Mouse (Mus musculus): Measurements from ENCODE around the gene Zkscan5. TPM values are rescaled to one million over a fixed set of nuclear protein-coding genes. Genes with fewer than 3 reads are reported as not detected.
"Not testable (repeated sequence)": the region's sequence is repeated elsewhere in the genome, so short reads cannot be mapped to it uniquely, and the experiment has no call there.

Gene Zkscan5
- polyA plus RNA-seq, 1 experiment from 2014 or later = 3.6 TPM

DNA sequence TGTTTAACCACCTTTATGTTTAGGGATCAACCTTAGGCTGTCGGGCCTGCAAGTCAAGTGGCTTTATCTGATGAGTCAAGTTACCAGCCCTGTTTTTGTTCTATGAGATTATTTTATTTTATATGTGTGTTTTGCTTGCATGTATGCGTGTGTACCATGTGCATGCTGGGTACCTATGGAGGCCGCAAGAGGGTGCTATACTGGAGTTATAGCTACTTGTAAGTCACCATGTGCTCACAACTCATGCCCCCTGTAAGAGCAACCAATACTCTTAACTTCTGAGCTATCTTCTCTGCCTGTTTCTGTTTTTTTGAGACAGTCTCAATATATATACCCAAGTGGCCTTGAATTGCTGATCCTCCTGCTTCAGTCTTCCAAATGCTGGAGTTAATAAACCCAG, 9.1 kb downstream of the Zkscan5 start:
- H3K36me3 ChIP-seq (replicated peaks) = peaks cover 57% of the 10 kb centered on the region
- no peak overlapping the region for H3K9ac ChIP-seq
- ATAC-seq (ENCODE audit: insufficient read depth) = no peak
- H3K4me1 ChIP-seq (replicated peaks) = no peaks in the 10 kb centered on the region
- no peaks in the 10 kb centered on the region for H3K27me3 ChIP-seq
- 76% methylated on average over 3 of the region's 3 CpGs for WGBS (ENCODE audit: insufficient replicate concordance)
- H3K27ac ChIP-seq (replicated peaks) = no peak overlapping the region
- H3K4me2 ChIP-seq = no peak overlapping the region
- H3K9me3 ChIP-seq (replicated peaks) = no peaks in the 10 kb centered on the region
- H3K4me3 ChIP-seq (replicated peaks) = no peak overlapping the region

DNA sequence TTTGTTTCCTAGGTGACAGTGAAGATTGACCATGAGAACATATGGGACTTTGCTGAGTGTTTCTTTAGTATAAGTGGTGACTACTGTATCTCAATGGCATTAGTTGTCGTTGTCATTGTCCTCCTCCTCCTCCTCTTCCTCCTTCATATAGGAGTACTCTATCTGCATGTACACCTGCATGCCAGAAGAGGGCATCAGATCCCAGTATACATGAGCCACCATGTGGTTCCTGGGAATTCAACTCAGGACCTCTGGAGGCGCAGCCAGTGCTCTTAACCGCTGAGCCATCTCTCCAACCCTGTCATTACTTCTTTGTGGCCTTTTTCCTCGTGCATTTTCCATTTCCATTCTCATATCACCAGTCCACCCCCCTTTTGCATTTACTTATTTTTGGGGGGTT, 10.3 kb downstream of the Zkscan5 start:
- H3K27me3 ChIP-seq = no peaks in the 10 kb centered on the region
- H3K4me3 ChIP-seq (replicated peaks) = no peak overlapping the region
- H3K36me3 ChIP-seq (replicated peaks) = peaks cover 56% of the 10 kb centered on the region
- no peak overlapping the region for H3K27ac ChIP-seq (replicated peaks)
- WGBS (ENCODE audit: insufficient replicate concordance) = 61% methylated on average over 4 of the region's 4 CpGs
- H3K9ac ChIP-seq = no peak overlapping the region
- no peak for ATAC-seq (ENCODE audit: insufficient read depth)
- no peak overlapping the region for H3K4me2 ChIP-seq
- H3K4me1 ChIP-seq (replicated peaks) = no peaks in the 10 kb centered on the region
- H3K9me3 ChIP-seq (replicated peaks) = no peaks in the 10 kb centered on the region

DNA sequence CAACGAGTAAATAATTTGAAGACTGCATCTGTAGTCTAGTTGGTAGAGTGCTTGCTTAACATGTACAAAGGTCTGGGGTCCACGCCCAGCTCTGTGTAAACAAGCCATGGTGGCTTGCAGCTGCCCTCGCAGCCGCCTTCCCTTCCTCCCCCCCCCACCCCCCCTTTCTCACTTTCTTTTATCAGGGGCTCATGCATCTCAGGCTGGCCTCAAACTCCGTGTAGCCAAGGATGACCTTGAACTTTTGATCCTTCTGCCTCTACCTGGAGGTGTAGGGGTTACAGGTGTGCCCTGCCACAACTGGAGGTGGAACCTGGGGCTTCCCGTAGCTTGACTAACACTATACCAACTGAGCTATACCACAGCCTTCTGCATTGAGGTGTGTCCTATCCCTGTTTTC, 13.4 kb downstream of the Zkscan5 start:
- no peaks in the 10 kb centered on the region for H3K27me3 ChIP-seq
- H3K9me3 ChIP-seq (replicated peaks) = no peaks in the 10 kb centered on the region
- no peak for ATAC-seq (ENCODE audit: insufficient read depth)
- no peak overlapping the region for H3K4me3 ChIP-seq (replicated peaks)
- H3K27ac ChIP-seq (replicated peaks) = no peak overlapping the region
- H3K4me1 ChIP-seq (replicated peaks) = no peaks in the 10 kb centered on the region; the same call in 1 of the 2 replicates
- peaks cover 47% of the 10 kb centered on the region for H3K36me3 ChIP-seq (replicated peaks)
- WGBS (ENCODE audit: insufficient replicate concordance) = 63% methylated on average over 6 of the region's 6 CpGs
- no peak overlapping the region for H3K9ac ChIP-seq
- H3K4me2 ChIP-seq = no peak overlapping the region

DNA sequence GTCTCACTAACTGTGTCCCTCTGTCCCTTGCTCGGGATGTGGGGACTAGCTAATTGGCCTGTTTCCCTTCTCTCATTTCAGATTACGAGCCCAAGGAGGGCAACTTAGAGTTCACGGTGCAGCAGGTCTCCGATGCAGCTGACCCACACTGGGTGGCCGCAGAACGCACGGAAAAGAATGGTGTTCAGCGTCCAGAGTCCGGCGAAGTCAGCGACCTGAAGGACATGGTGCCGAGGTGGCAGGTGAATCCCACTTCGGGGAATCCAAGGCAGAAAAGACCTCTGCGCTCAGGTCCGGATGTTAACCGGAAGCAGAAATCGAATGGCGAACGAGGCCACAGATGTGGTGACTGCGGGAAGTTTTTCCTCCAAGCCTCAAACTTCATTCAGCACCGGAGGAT, 13.8 kb downstream of the Zkscan5 start:
- Histone ChIP-seq H3K4me3 (replicated peaks) (no peak overlapping the region), H3K9me3 (replicated peaks) (no peaks in the 10 kb centered on the region), H3K27ac (replicated peaks) (no peak overlapping the region), H3K27me3 (no peaks in the 10 kb centered on the region), H3K36me3 (replicated peaks) (peaks cover 46% of the 10 kb centered on the region), H3K4me2 (no peak overlapping the region), H3K9ac (no peak overlapping the region), H3K4me1 (replicated peaks) (no peaks in the 10 kb centered on the region; the same call in 1 of the 2 replicates)
- no peak for ATAC-seq (ENCODE audit: insufficient read depth)
- 87% methylated on average over 21 of the region's 21 CpGs for WGBS (ENCODE audit: insufficient replicate concordance)

DNA sequence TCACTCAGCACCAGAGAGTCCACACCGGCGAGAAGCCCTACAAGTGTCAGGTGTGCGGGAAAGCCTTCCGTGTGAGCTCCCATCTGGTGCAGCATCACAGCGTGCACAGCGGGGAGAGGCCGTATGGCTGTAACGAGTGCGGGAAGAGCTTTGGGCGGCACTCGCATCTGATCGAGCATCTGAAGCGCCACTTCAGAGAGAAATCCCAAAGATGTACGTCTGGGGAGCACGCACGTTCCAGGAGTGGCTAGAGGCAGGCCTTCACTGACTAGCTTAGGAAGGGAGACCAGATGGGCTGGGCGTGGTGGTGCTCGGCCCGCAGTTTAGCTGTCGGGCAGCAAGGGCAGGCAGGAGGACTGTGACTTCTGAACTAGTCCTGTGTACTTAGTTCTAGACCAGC, 14.3 kb downstream of the Zkscan5 start:
- peaks cover 42% of the 10 kb centered on the region for H3K36me3 ChIP-seq (replicated peaks)
- H3K9ac ChIP-seq = no peak overlapping the region

DNA sequence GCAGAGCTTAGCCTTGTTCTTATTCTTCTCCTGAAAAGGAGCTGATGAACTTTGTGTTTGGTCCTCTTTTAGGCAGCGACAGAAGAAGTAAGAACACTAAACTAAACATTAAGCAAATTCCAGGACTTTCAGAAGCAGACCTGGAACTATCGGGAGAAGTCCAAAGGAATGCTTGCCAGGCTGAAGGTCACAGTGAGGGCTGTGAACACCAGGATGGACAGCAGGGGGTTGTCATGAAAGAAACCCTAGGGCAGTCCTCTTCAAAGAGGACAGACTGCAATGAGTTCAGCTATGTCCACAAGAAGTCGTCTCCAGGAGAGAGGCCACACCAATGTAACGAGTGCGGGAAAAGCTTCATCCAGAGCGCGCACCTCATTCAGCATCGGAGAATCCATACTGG, 15.6 kb downstream of the Zkscan5 start:
- ATAC-seq (ENCODE audit: insufficient read depth) = no peak
- H3K9me3 ChIP-seq (replicated peaks) = no peaks in the 10 kb centered on the region
- 86% methylated on average over 8 of the region's 8 CpGs for WGBS (ENCODE audit: insufficient replicate concordance)
- H3K4me1 ChIP-seq (replicated peaks) = no peaks in the 10 kb centered on the region; the same call in 1 of the 2 replicates
- H3K36me3 ChIP-seq (replicated peaks) = peaks cover 37% of the 10 kb centered on the region
- no peak overlapping the region for H3K9ac ChIP-seq
- no peak overlapping the region for H3K4me3 ChIP-seq (replicated peaks)
- H3K27ac ChIP-seq (replicated peaks) = no peak overlapping the region
- no peaks in the 10 kb centered on the region for H3K27me3 ChIP-seq
- H3K4me2 ChIP-seq = no peak overlapping the region

More for the DNA sequence above, 14.3 kb downstream of the Zkscan5 start:
- 91% methylated on average over 20 of the region's 20 CpGs for WGBS (ENCODE audit: insufficient replicate concordance)
- ATAC-seq (ENCODE audit: insufficient read depth) = no peak
- no peaks in the 10 kb centered on the region for H3K27me3 ChIP-seq
- no peak overlapping the region for H3K4me3 ChIP-seq (replicated peaks)
- H3K27ac ChIP-seq (replicated peaks) = no peak overlapping the region
- no peak overlapping the region for H3K4me2 ChIP-seq
- H3K4me1 ChIP-seq (replicated peaks) = no peaks in the 10 kb centered on the region; the same call in 1 of the 2 replicates
- H3K9me3 ChIP-seq (replicated peaks) = no peaks in the 10 kb centered on the region

DNA sequence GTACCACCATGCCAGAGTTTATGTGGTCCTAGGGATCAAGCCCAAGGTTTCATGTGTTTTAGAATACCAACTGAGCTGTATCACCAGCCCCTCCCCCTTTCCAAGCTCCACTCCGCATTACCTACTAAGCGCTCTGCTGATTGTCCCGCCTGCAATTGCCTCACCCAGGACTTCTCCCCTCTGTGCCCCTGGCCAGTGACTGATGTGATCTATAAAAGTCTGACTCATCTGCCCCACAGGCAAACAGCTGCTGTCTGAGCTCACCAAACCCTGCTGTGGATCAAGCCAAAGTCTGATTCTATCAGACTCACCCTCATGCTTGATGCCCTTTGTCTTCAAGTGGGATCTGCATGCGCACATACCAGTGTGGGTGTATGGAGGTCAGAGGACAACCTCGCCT, 18.5 kb downstream of the Zkscan5 start:
- ATAC-seq (ENCODE audit: insufficient read depth) = peak; percentile 62
- Histone ChIP-seq H3K27ac (replicated peaks) (0 out of 2 replicates have a peak overlapping the region, but pooled peaks have one; percentile 5), H3K9ac (no peak overlapping the region), H3K4me3 (replicated peaks) (no peak overlapping the region), H3K4me2 (no peak overlapping the region), H3K36me3 (replicated peaks) (peaks cover 32% of the 10 kb centered on the region), H3K27me3 (no peaks in the 10 kb centered on the region), H3K9me3 (replicated peaks) (no peaks in the 10 kb centered on the region), H3K4me1 (replicated peaks) (no peaks in the 10 kb centered on the region; the same call in 1 of the 2 replicates)
- WGBS (ENCODE audit: insufficient replicate concordance) = 69% methylated on average over 5 of the region's 5 CpGs

DNA sequence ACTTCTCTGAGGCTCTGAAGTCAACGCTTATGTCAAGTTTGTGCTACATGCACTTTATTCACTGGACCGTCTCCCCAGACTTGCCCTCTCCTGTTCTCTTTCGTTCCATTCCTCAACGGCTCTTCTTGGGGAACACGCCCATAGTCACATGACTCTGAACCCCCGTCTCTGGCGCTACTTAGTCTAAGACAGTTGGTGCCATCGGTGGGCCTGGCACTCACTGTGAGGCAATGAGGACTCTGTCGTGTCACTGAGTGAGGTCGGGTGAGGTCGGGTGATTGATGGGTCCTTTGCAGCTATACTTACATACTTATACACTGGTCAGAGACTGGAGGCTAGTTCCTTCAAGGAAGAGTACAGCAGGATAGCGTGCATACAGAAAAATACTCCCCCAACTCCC, 19.0 kb downstream of the Zkscan5 start:
- Histone ChIP-seq H3K4me2 (no peak overlapping the region), H3K27ac (replicated peaks) (0 out of 2 replicates have a peak overlapping the region, but pooled peaks have one; percentile 5), H3K4me3 (replicated peaks) (no peak overlapping the region), H3K4me1 (replicated peaks) (no peaks in the 10 kb centered on the region; the same call in 1 of the 2 replicates), H3K27me3 (no peaks in the 10 kb centered on the region), H3K9ac (no peak overlapping the region), H3K36me3 (replicated peaks) (peaks cover 29% of the 10 kb centered on the region), H3K9me3 (replicated peaks) (no peaks in the 10 kb centered on the region)
- no peak for ATAC-seq (ENCODE audit: insufficient read depth)
- 73% methylated on average over 12 of the region's 12 CpGs for WGBS (ENCODE audit: insufficient replicate concordance)

DNA sequence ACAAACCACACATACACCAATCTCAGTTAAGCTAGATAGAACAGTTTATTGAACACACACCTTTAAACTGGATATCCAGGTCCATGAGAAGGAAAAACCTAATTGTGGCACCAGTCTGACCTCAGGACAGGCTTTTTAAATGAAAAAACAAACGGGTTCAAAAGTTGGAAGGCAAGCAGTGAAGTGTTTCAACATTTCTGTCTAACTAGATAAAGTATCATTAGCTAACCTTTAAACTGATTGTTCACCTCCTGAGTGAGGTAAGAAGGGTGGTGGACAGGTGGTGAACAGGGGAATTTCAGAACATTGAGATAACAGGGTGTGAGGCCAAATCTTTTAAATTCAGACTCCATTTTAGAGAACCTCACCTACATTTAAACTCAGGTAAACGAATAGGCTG, 22.1 kb downstream of the Zkscan5 start:
- ATAC-seq (ENCODE audit: insufficient read depth) = no peak
- Histone ChIP-seq H3K4me2 (no peak overlapping the region), H3K9me3 (replicated peaks) (no peaks in the 10 kb centered on the region), H3K4me1 (replicated peaks) (peaks cover 12% of the 10 kb centered on the region), H3K36me3 (replicated peaks) (peaks cover 3% of the 10 kb centered on the region), H3K9ac (no peak overlapping the region), H3K27me3 (no peaks in the 10 kb centered on the region), H3K27ac (replicated peaks) (no peak overlapping the region), H3K4me3 (replicated peaks) (no peak overlapping the region)
- WGBS (ENCODE audit: insufficient replicate concordance) = 37% methylated on average over 2 of the region's 2 CpGs

DNA sequence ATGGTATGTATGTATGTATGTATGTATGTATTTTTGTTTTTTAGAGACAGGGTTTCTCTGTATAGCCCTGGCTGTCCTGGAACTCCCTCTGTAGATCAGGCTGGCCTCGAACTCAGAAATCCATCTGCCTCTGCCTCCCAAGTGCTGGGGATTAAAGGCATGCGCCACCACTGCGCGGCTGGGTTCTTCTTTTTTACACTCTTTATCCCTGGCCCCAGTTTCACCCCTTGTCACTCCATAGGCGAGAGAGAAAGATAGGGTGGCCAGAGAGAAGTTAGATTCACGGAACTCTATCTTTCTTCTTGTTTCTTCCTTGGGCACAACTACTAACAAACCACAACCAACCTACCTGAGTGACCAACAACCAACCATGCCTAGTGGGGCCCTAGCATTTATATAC, 24.9 kb downstream of the Zkscan5 start:
- not testable (repeated sequence) for H3K9me3 ChIP-seq (replicated peaks); H3K9ac ChIP-seq; H3K4me2 ChIP-seq; ATAC-seq (ENCODE audit: insufficient read depth); H3K27ac ChIP-seq (replicated peaks); H3K4me3 ChIP-seq (replicated peaks); H3K27me3 ChIP-seq
- Histone ChIP-seq H3K4me1 (replicated peaks) (peaks cover 26% of the 10 kb centered on the region), H3K36me3 (replicated peaks) (peaks cover 11% of the 10 kb centered on the region)
- 75% methylated on average over 6 of the region's 6 CpGs for WGBS (ENCODE audit: insufficient replicate concordance)

DNA sequence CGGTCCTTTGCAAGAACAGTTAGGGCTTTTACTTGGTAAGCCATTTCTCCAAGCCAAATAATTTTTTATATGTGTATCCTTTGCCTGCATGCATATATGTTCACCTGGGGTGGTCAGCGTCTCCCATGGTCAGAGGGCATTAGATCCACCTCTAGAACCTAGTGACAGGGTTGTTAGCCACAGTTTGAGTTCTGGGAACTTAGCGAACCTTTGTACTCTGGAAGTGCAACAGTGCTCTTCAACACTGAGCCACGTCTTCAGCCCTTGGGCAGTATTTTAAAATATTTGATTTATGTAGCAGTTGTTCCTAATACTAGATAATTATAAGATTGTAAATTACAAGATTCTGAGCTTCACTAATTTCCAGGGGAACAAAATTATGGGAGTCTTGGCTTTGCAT, 26.3 kb downstream of the Zkscan5 start:
- H3K27me3 ChIP-seq = no peaks in the 10 kb centered on the region
- H3K36me3 ChIP-seq (replicated peaks) = peaks cover 25% of the 10 kb centered on the region
- H3K4me1 ChIP-seq (replicated peaks) = peaks cover 26% of the 10 kb centered on the region
- WGBS (ENCODE audit: insufficient replicate concordance) = 72% methylated on average over 4 of the region's 4 CpGs
- no peaks in the 10 kb centered on the region for H3K9me3 ChIP-seq (replicated peaks)
- no peak overlapping the region; the same call in 1 of the 2 replicates for H3K9ac ChIP-seq
- H3K4me3 ChIP-seq (replicated peaks) = peak overlapping the region; percentile 86
- H3K4me2 ChIP-seq = peak overlapping the region; percentile 82
- H3K27ac ChIP-seq (replicated peaks) = peak overlapping the region; percentile 96
- ATAC-seq (ENCODE audit: insufficient read depth) = no peak

DNA sequence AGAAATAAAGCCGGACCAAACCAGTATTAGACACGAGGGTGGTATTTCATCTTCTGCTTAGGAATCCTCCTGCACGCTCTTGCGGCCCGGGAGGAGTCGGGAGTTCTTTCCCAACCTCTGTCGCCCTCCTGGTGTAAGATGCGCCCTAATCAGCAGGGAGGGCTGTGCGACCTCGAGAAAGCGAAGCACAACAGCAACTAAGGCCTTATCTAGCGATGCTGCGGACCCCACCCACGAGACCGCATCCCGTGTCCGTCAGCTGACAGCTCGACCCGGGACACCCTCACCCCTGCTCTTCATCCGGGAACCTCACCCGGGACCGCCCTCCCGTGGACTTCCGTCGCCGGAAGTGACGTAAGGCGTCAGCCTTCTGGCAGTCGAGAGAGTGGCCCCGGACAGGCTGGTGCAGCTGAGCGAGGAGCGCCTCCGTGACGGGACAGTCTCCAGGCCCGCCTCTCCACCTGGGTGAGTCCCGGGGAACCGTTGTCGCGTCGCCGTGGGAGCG, 27.1 kb downstream of the Zkscan5 start, which contains the start of gene Zfp655:
Gene Zfp655 (plus strand): TSS at position 349 of the 505 bp plus-strand sequence.
- under 1% methylated on average over 42 of the region's 42 CpGs for WGBS (ENCODE audit: insufficient replicate concordance)
- peak within 1 kb of the TSS; percentile 82 for H3K4me2 ChIP-seq
- H3K36me3 ChIP-seq (replicated peaks) = peaks cover 32% of the 10 kb centered on the region
- peak; percentile 98 for ATAC-seq (ENCODE audit: insufficient read depth)
- peak within 1 kb of the TSS; percentile 96 for H3K27ac ChIP-seq (replicated peaks)
- peaks cover 26% of the 10 kb centered on the region for H3K4me1 ChIP-seq (replicated peaks)
- H3K9ac ChIP-seq = peak within 1 kb of the TSS; percentile 91
- H3K4me3 ChIP-seq (replicated peaks) = peak within 1 kb of the TSS; percentile 86
- no peaks in the 10 kb centered on the region for H3K9me3 ChIP-seq (replicated peaks)
- no peaks in the 10 kb centered on the region for H3K27me3 ChIP-seq

Data from liver, embryonic 15.5 days (tissue).